Mouse (Mus musculus): ENCODE results near the gene Map3k14. TPM values are rescaled to one million over a fixed set of nuclear protein-coding genes. Genes with fewer than 3 reads are reported as not detected.
A peak's percentile ranks its signal among the peaks of the same experiment; 100 is the strongest.

The Map3k14 gene
- polyA plus RNA-seq, 1 experiment from 2014 or later, result 4.7 TPM

DNA sequence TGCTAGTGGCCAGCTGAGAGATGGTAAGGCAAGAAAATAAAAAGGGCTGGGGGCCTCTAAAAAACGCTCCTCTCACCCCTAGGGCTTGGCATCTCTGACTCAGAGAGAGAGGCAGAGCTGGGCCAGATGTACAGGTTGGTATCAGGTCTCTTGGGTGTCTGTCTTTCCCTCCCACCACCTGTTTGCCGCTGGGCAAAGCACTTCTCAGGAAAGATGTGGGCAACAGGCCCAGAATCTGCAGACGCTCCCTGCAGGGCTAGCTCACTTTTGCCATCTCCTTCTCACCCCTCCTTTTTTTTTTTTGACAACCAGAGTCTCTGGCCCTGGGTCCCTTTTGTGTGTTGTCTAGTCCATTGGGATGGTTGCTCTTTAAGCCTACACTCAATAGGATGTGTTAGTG lies 1.6 kb upstream of the Map3k14 start:
- no peaks in the 10 kb centered on the region for H3K9me3 ChIP-seq
- no peak for ATAC-seq (ENCODE audit: insufficient number of reproducible peaks, insufficient read depth, low FRiP score, low TSS enrichment)
- no peaks in the 10 kb centered on the region for H3K36me3 ChIP-seq
- H3K4me3 ChIP-seq, result no peak overlapping the region
- H3K9ac ChIP-seq, result no peak overlapping the region
- H3K27me3 ChIP-seq, result no peaks in the 10 kb centered on the region
- H3K27ac ChIP-seq, result no peak overlapping the region
- H3K4me1 ChIP-seq, result peaks cover 24% of the 10 kb centered on the region; the same call in 1 of the 2 replicates
- 82% methylated on average over 3 of the region's 3 CpGs for WGBS
- H3K4me2 ChIP-seq (replicated peaks), result no peak overlapping the region

DNA sequence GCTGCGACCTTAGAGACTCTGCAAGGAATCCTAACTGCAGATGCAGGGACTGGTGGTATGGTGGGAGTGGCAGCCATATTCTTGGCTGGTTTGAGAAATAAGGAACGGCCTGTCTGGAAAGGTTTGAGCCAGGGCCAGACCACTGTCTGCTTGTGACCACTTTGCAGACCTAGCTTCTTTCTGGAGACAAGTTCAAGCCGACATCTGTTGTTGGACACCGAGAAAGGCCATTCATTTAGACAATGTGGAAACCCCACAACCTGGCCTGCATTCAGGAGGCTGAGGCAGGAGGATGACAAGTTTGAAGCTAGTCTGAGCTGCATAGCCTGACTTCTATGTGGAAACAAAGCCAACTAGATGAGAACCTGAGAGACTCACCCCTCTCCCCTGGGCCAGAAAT lies 1.1 kb upstream of the Map3k14 start:
- peak overlapping the region; percentile 40; the same call in 1 of the 2 replicates for H3K9ac ChIP-seq
- 82% methylated on average over 4 of the region's 4 CpGs for WGBS
- H3K27me3 ChIP-seq, result no peaks in the 10 kb centered on the region
- ATAC-seq (ENCODE audit: insufficient number of reproducible peaks, insufficient read depth, low FRiP score, low TSS enrichment), result no peak
- no peaks in the 10 kb centered on the region for H3K9me3 ChIP-seq
- H3K36me3 ChIP-seq, result no peaks in the 10 kb centered on the region
- H3K4me2 ChIP-seq (replicated peaks), result peak overlapping the region; percentile 58
- peaks cover 28% of the 10 kb centered on the region for H3K4me1 ChIP-seq
- H3K4me3 ChIP-seq, result no peak overlapping the region
- peak overlapping the region; percentile 90 for H3K27ac ChIP-seq

DNA sequence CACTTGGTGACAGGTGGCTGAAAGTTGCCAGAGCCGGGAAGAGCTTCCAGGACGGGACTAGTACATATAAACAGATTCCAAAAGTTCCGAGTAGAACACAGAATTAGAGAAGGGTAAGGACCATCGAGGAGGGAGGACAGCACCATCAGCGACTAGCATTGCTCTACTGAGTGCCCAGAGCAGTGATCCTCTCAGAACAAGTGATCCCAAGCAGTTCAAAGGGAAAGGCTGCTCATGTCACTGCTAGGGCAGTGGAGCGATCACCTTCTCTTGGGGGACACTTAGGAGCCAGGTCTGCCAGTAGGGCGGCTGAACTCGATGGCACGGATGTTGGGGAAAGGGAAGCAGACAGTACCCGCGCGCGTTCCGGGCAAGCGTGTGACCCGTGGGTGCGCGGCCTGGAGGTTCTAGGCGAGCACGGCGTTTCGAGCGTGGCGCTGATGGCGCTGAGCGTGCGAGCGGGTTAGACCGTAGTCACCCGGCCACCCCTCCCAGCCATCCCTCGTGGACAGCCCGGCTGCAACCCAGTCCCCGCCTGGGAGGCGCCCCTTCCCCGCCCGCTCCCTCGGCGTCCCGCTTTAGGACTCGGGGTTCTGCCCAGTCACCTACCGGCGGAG lies 435 bp downstream of the Map3k14 start:
- WGBS, result under 1% methylated on average over 38 of the region's 42 CpGs
- Histone ChIP-seq H3K36me3 (no peaks in the 10 kb centered on the region), H3K4me2 (replicated peaks) (peak overlapping the region; percentile 79), H3K9ac (peak overlapping the region; percentile 58), H3K4me3 (peak overlapping the region; percentile 55), H3K4me1 (peaks cover 40% of the 10 kb centered on the region), H3K9me3 (no peaks in the 10 kb centered on the region), H3K27ac (peak overlapping the region; percentile 38), H3K27me3 (no peaks in the 10 kb centered on the region)
- ATAC-seq (ENCODE audit: insufficient number of reproducible peaks, insufficient read depth, low FRiP score, low TSS enrichment), result no peak; the same call in 1 of the 2 replicates

GRCm38 (mm10) chr11:103265856-103266255 lies 1.4 kb downstream of the Map3k14 start:
- 41% methylated on average over 2 of the region's 2 CpGs for WGBS
- no peak overlapping the region for H3K9ac ChIP-seq
- H3K27ac ChIP-seq, result no peak overlapping the region
- no peak for ATAC-seq (ENCODE audit: insufficient number of reproducible peaks, insufficient read depth, low FRiP score, low TSS enrichment)
- no peaks in the 10 kb centered on the region for H3K27me3 ChIP-seq
- no peak overlapping the region for H3K4me3 ChIP-seq
- H3K9me3 ChIP-seq, result no peaks in the 10 kb centered on the region
- H3K4me1 ChIP-seq, result peaks cover 40% of the 10 kb centered on the region
- no peaks in the 10 kb centered on the region for H3K36me3 ChIP-seq
- H3K4me2 ChIP-seq (replicated peaks), result peak overlapping the region; percentile 79

GRCm38 (mm10) chr11:103265211-103265610 lies 2.1 kb downstream of the Map3k14 start:
- Histone ChIP-seq H3K9me3 (no peaks in the 10 kb centered on the region), H3K27ac (no peak overlapping the region), H3K4me2 (replicated peaks) (no peak overlapping the region), H3K9ac (no peak overlapping the region), H3K4me3 (no peak overlapping the region), H3K36me3 (no peaks in the 10 kb centered on the region), H3K27me3 (no peaks in the 10 kb centered on the region), H3K4me1 (peaks cover 40% of the 10 kb centered on the region)
- no peak for ATAC-seq (ENCODE audit: insufficient number of reproducible peaks, insufficient read depth, low FRiP score, low TSS enrichment)
- 41% methylated on average over 7 of the region's 7 CpGs for WGBS

DNA sequence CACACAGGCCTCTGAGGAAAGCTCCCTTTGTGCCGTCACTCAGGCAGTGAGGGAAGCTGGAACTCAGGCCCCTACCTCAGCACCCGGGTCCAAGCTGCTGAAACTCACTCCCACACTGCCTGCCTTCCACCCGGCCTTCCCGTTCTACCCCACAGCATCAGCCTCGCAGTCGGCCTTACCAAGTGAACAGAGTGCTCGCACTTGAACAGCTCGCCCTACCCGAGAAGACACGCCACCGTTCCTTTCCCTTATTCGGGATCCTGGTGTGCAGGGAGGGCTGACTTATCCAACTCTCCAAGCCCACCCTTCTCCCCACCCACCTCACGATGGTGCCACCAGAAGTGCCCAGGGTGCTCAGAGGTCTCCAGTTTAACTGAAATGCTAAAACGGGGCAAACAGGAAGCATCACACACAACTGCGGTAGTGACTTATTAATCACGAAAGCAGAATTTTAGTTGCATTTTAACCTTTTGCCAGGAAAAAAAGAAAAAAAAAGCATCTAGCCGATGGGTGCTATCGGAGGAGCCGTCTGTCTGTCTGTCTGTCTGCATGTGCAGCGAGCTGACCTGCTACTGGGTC lies 2.8 kb downstream of the Map3k14 start:
- Histone ChIP-seq H3K4me3 (no peak overlapping the region), H3K27ac (no peak overlapping the region), H3K9me3 (no peaks in the 10 kb centered on the region), H3K4me1 (peaks cover 40% of the 10 kb centered on the region), H3K27me3 (no peaks in the 10 kb centered on the region), H3K4me2 (replicated peaks) (no peak overlapping the region), H3K9ac (no peak overlapping the region), H3K36me3 (no peaks in the 10 kb centered on the region)
- 78% methylated on average over 20 of the region's 20 CpGs for WGBS
- no peak for ATAC-seq (ENCODE audit: insufficient number of reproducible peaks, insufficient read depth, low FRiP score, low TSS enrichment)

DNA sequence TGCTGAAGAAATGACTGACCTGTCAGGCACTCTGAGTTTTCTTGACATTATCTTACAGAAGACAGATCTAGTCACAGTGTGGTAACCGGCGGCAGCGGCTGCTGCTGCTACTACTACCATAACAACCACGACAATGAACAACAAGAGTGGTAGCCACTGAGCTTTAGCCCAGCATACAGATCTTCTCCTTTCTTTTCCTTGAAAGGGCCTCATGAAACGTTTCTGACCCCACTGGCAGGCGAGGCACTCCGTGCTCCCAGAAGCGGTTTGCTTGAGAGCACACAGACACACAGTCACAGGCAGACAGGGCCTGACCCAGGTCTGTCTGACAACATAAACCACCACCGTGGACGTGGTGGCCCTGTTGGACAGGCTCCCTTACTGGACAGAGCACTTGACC lies 3.7 kb downstream of the Map3k14 start:
- Histone ChIP-seq H3K4me2 (replicated peaks) (no peak overlapping the region), H3K9me3 (no peaks in the 10 kb centered on the region), H3K27me3 (no peaks in the 10 kb centered on the region), H3K4me1 (peaks cover 40% of the 10 kb centered on the region), H3K9ac (no peak overlapping the region), H3K4me3 (no peak overlapping the region), H3K27ac (no peak overlapping the region), H3K36me3 (no peaks in the 10 kb centered on the region)
- ATAC-seq (ENCODE audit: insufficient number of reproducible peaks, insufficient read depth, low FRiP score, low TSS enrichment), result no peak
- WGBS, result 61% methylated on average over 10 of the region's 10 CpGs

DNA sequence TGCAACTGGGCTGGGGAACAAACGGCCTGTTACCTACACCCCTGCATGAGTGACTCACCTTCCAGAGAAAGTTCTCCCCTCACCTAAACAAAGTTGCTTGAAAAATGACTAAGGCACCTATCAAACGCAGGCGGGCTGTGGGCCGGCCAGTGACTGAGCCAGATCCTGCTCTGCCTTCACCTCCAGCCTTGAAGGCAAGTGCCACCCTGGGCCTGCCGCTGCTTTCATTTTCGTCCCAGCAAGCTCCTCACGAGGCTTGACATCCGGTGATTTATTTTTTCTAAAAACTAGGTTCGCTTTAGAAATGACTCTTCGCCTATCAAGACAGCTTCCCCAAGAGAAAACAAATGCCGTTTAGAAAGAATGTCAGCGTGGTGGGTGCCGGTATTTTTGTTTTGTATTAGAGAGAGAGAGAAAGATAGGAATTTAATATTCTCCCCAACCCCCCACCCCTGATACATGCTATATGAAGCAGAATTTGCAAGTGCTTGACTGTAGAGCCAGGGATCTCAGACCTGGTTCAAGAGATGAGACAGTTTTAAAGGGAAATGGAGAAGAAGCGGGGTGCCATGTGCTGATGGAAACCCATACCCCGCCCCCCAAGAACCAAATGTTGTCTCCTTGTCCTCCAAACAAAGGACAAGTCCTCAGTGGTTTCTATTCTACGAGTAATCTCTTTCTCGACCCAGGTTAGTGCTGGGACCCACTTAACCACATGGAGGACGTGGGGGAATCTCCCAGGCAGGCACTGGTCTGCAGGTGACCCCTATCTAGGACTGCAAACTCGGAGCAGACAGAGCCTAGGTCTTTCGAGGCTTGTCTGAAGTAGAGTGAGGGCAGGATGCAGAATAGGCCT lies 4.6 kb downstream of the Map3k14 start:
- peaks cover 34% of the 10 kb centered on the region for H3K4me1 ChIP-seq
- H3K27ac ChIP-seq, result no peak overlapping the region
- H3K27me3 ChIP-seq, result no peaks in the 10 kb centered on the region
- H3K4me3 ChIP-seq, result no peak overlapping the region
- H3K4me2 ChIP-seq (replicated peaks), result no peak overlapping the region
- WGBS, result 65% methylated on average over 20 of the region's 20 CpGs
- no peaks in the 10 kb centered on the region for H3K36me3 ChIP-seq
- no peaks in the 10 kb centered on the region for H3K9me3 ChIP-seq
- no peak for ATAC-seq (ENCODE audit: insufficient number of reproducible peaks, insufficient read depth, low FRiP score, low TSS enrichment)
- no peak overlapping the region for H3K9ac ChIP-seq

DNA sequence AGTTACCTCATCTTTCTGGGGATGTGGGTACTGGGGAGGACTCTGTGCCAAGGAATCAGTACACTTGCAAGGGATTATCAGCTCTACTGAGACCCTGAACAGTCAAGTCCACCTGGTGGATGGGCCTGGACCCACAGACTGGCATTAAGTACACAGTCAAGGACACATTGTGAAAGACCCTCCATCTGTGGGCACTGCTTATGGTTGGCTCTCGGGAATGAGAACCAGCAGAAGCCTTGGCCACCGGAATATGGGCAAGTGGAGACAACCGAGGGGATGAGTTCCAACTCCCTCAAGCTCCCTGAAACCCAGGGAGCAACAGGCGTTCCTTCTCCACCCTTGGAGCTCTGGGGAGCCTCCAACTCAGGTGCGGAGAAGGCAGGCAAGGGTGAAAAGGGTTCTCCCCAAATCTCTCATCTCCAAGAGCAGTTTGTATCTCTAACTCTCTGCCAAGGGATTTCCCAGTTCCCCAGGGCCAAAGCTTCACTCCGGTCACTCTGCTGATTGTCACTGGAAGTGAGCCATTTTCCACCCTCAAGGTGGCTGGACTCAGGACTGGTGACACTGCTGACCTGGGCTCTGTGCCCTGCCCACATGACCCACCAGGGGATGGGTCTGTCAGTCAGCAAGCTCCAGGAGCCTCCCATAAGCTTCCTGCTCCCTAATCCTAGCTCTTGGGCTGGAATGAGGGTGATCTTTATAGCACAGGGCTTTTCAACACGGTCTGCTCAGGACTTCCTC lies 5.4 kb downstream of the Map3k14 start:
- Histone ChIP-seq H3K27me3 (no peaks in the 10 kb centered on the region), H3K9me3 (no peaks in the 10 kb centered on the region), H3K36me3 (no peaks in the 10 kb centered on the region), H3K4me1 (peaks cover 34% of the 10 kb centered on the region), H3K4me2 (replicated peaks) (no peak overlapping the region), H3K9ac (no peak overlapping the region), H3K27ac (no peak overlapping the region), H3K4me3 (no peak overlapping the region)
- WGBS, result 80% methylated on average over 7 of the region's 7 CpGs
- ATAC-seq (ENCODE audit: insufficient number of reproducible peaks, insufficient read depth, low FRiP score, low TSS enrichment), result no peak

DNA sequence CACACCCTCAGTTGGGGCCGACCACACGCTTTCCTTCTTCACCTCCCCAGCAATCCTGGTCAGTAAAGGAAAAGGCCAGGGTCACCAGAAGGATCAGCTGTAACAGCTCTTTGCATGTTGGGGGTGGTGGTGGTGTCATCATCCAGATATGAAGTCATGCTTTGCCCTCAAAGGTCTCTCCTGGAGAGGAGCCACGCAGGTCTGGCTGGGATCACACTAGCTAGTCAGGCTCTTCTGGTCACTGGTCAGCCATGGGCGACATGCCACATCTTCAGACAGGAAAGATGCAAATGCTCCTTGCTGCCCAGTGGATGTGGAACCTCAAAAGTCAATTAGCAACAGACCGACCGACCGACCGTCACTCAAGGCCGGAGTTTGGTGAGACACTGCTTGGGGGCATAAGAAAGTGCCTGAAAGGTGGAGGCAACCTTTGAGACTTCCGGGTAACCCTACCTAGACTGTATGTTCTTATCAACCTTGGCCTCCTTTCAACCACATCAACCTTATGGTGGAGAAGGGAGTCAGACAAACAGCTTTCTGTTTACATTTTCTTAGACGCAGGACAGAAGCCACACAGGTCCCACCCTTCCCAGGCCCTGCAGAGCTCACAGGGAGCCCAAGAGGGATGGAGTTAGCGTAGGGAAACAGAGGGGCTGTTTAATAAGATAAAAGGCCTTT lies 6.6 kb downstream of the Map3k14 start:
- WGBS, result 80% methylated on average over 12 of the region's 12 CpGs
- no peaks in the 10 kb centered on the region for H3K27me3 ChIP-seq
- H3K4me1 ChIP-seq, result peaks cover 23% of the 10 kb centered on the region
- H3K9me3 ChIP-seq, result no peaks in the 10 kb centered on the region
- no peaks in the 10 kb centered on the region for H3K36me3 ChIP-seq
- no peak for ATAC-seq (ENCODE audit: insufficient number of reproducible peaks, insufficient read depth, low FRiP score, low TSS enrichment)
- H3K27ac ChIP-seq, result no peak overlapping the region
- H3K4me2 ChIP-seq (replicated peaks), result no peak overlapping the region
- no peak overlapping the region for H3K4me3 ChIP-seq
- H3K9ac ChIP-seq, result no peak overlapping the region

DNA sequence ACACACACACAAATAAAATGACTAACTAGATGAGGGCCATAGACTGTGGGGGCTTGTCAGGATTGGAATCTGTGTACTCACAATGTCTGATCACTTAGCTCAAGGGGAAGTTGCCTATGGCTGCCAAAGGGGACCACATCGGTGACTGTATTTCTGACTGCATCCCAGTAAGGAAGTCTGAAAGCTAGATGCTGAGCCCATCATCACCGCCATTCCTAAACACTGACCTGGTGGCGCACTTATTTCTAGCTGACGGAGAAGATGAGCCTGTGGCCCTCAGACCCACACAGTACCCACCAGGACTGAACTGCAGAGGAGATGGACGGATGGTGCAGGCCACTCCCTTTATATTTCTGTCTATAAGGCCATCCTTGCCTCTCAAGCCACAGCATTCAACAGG lies 7.2 kb downstream of the Map3k14 start:
- 89% methylated on average over 5 of the region's 5 CpGs for whole genome bisulfite sequencing
- Histone ChIP-seq H3K9me3 (no peaks in the 10 kb centered on the region), H3K27me3 (no peaks in the 10 kb centered on the region), H3K4me3 (no peak overlapping the region), H3K27ac (no peak overlapping the region), H3K4me1 (peaks cover 20% of the 10 kb centered on the region), H3K9ac (no peak overlapping the region), H3K4me2 (replicated peaks) (no peak overlapping the region), H3K36me3 (no peaks in the 10 kb centered on the region)
- ATAC-seq (ENCODE audit: insufficient number of reproducible peaks, insufficient read depth, low FRiP score, low TSS enrichment), result no peak
